Mouse (Mus musculus): Measurements from ENCODE around the gene Vasp.
A peak's percentile ranks its signal among the peaks of the same experiment; 100 is the strongest.

Gene Vasp

GRCm38 (mm10) chr7:19235092-19235671, 36.4 kb downstream of the Vasp start:
- DNase-seq (ENCODE audit: low spot score), result no peak

- no peak for DNase-seq (ENCODE audit: low spot score)
Measured at GRCm38 (mm10) chr7:19234652-19235051, 37.0 kb downstream of the Vasp start.

- no peak for DNase-seq (ENCODE audit: low spot score)
Measured at GRCm38 (mm10) chr7:19231849-19232248, 39.8 kb downstream of the Vasp start.

- no peak for DNase-seq (ENCODE audit: low spot score)
Measured at GRCm38 (mm10) chr7:19230899-19231298, 40.7 kb downstream of the Vasp start.

GRCm38 (mm10) chr7:19230041-19230580, 41.5 kb downstream of the Vasp start:
- DNase-seq (ENCODE audit: low spot score), result no peak

GRCm38 (mm10) chr7:19229404-19229803, 42.2 kb downstream of the Vasp start:
- DNase-seq (ENCODE audit: low spot score), result no peak

GRCm38 (mm10) chr7:19228793-19229148, 42.8 kb downstream of the Vasp start:
- DNase-seq (ENCODE audit: low spot score), result no peak

- peak; percentile 94 for DNase-seq (ENCODE audit: low spot score)
Measured at GRCm38 (mm10) chr7:19227883-19228792, 43.5 kb downstream of the Vasp start, which contains the start of gene Opa3. Gene Opa3, plus strand, starts transcription at chr7:19228334.

- DNase-seq (ENCODE audit: low spot score), result no peak
Measured at GRCm38 (mm10) chr7:19226817-19227797, 44.5 kb downstream of the Vasp start.

GRCm38 (mm10) chr7:19224933-19225332, 46.7 kb downstream of the Vasp start:
- DNase-seq (ENCODE audit: low spot score), result no peak

GRCm38 (mm10) chr7:19222875-19223274, 48.7 kb downstream of the Vasp start:
- no peak for DNase-seq (ENCODE audit: low spot score)

- DNase-seq (ENCODE audit: low spot score), result no peak
Measured at GRCm38 (mm10) chr7:19222189-19222588, 49.4 kb downstream of the Vasp start.

- DNase-seq (ENCODE audit: low spot score), result no peak
Measured at GRCm38 (mm10) chr7:19220061-19220460, 51.6 kb downstream of the Vasp start.

- no peak for DNase-seq (ENCODE audit: low spot score)
Measured at GRCm38 (mm10) chr7:19217944-19218343, 53.7 kb downstream of the Vasp start.

GRCm38 (mm10) chr7:19217492-19217891, 54.1 kb downstream of the Vasp start:
- no peak for DNase-seq (ENCODE audit: low spot score)

- DNase-seq (ENCODE audit: low spot score), result no peak
Measured at GRCm38 (mm10) chr7:19214940-19215339, 56.7 kb downstream of the Vasp start.

- no peak for DNase-seq (ENCODE audit: low spot score)
Measured at GRCm38 (mm10) chr7:19214369-19214768, 57.2 kb downstream of the Vasp start.

GRCm38 (mm10) chr7:19213385-19213784, 58.2 kb downstream of the Vasp start:
- DNase-seq (ENCODE audit: low spot score), result no peak

GRCm38 (mm10) chr7:19211996-19212755, 59.4 kb downstream of the Vasp start, which contains the start of gene Gpr4:
Gene Gpr4, plus strand, starts transcription at chr7:19212538.
- DNase-seq (ENCODE audit: low spot score), result no peak

- no peak for DNase-seq (ENCODE audit: low spot score)
Measured at GRCm38 (mm10) chr7:19211041-19211675, 60.5 kb downstream of the Vasp start.

GRCm38 (mm10) chr7:19210010-19210409, 61.6 kb downstream of the Vasp start:
- no peak for DNase-seq (ENCODE audit: low spot score)
